Mouse (Mus musculus) c-Kit-positive CD71-negative TER-119-negative erythroid progenitor cells, embryonic 14.5 days (primary cell): ENCODE measurements around the gene Psg19.
A peak's percentile ranks its signal among the peaks of the same experiment; 100 is the strongest.
"Not testable (repeated sequence)": the region's sequence is repeated elsewhere in the genome, so short reads cannot be mapped to it uniquely, and the experiment has no call there.

Experiments used
- DNase-seq: peaks from one replicate; pipeline ENCODE4 v3.0.0-alpha.2; 2013; ENCODE audit warnings: low read depth

The Psg19 gene

DNA sequence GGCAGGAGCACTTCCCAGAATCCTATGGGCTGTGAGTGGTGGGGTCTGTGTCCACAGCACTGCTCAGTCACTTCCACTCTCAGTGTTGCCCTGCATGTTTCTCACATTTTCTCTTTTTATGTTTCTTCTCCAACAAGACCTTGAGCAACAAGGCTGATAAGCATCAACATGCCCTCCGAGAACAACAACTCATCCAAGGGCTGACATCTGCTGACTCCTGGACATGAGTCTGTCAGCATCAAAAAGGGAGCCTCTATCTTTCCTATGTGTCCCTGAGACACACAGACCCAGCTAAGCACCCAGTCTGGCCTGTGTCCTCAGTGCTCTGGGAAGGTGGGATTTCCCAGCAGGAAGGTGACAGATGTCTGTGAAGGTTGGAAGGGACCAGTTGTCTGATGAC, at the start of gene Psg19:
TSS of gene Psg19 (minus strand) at position 101 of the 400 bp plus-strand sequence.
- no peak for DNase-seq

DNA sequence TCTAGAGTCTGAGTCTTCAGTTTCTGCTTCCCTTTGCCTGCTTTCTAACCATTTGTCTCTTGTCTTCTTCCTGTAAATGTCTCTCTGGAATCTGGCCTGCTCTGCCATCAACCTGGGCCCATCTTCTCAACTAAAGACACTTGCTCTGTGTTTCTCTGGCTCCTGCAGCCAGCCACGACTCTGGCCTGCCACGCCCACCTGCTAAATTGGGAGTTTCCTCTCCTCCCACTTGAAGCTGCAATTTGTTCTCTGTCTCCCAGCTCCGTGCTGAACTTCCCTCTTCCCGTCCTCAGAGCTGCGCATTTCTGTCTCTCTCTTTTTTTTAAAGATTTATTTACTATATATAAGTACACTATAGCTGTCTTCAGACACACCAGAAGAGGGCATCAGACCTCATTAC, 46.5 kb upstream of the Psg19 start:
- DNase-seq, result no peak

DNA sequence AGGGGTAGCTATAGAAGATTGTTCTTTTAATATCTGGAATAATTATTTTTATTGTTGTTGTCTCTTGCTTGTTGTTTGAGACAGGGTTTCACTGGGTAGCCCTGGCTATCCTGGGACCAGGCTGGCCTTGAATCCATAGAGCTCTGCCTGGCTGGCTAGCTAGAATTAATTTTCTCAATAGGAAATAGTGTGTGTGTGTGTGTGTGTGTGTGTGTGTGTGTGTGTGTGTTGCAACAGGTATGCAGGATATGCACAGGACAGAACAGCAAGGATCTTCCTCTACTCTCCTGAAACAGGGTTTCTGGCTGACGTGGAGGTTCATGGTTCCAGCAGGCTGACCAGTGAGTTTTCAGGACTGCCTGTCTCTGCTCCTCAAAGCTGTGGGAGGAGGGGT, 42.9 kb upstream of the Psg19 start:
- no peak for DNase-seq

DNA sequence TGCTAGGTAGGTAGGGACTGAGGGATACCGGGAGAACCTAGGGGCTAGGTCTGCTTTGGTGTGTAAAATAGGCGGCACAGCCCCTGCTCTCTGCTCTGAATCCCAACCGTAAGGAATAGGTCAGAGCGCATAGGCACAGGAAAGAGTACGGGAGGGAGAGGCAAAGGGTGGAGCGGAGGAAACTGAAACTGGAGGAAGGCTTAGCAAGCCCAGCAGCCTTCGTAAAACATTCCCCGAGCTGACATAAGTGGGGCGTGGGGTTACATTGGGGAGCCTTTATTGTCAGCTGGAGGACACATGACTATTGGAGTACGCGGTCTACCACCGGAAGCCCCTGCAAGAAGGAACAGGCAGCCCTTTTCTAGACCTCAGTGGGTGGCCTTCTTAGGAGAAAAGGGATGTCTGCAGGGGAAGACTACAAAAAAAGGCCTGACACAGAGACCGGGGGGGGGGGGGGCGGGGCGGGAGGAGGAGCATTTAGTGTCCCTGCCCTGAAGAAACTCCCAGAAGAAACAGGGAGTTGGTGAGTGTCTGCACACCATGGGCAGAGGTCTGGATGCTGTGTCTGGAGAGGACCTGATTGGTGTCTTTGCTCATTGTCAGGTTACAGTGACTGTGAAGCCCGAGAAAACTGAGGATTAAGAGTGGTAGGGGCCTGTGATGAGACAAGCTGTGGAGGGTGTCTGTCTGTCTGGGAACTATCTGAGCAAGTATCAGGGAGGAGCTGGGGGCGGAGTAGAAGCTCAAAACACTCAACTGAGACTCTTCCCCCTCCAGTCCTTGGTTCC, 42.3 kb upstream of the Psg19 start:
- DNase-seq, result peak; percentile 33

DNA sequence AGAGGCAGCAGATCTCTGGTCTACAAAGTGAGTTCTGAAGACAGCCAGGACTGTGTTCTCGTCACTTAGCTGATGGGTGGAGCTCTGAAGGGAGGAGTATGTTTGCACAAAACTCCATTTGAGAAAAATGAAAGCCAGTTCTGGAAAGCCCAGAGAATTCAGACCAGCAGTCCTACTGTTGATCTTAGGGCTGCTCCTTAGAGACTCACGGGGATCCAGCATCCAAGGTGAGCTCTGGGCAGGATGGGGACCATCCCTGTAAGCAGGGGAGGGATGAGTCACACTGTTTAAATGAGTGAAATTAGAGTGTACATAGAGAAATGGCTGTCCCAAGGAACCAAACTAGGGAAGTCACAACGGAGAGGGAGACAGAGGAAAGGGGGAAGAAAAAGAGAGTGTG, 41.5 kb upstream of the Psg19 start, which contains the start of gene Mill2:
TSS of gene Mill2 (plus strand) at position 102 of the 400 bp plus-strand sequence.
- DNase-seq, result no peak

DNA sequence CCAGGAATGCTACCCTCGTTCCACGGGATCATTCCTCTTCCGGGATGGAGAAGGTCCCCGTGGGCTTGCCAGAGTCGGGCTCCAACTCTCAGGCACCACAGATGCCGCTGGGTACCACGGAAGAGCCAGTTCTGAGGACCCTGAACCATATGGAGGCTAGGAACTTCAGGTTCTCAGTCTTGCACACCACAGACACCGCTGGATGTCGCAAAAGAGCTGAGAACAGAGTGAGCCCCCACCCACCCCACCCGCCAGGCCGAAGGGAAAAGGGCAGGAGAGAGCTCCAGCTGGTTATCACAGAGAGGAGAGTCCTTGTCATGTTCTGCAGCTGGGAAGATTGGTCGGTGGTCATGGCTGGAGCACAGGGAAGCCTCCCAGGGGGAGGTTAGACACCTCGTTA, 34.0 kb upstream of the Psg19 start:
- no peak for DNase-seq

DNA sequence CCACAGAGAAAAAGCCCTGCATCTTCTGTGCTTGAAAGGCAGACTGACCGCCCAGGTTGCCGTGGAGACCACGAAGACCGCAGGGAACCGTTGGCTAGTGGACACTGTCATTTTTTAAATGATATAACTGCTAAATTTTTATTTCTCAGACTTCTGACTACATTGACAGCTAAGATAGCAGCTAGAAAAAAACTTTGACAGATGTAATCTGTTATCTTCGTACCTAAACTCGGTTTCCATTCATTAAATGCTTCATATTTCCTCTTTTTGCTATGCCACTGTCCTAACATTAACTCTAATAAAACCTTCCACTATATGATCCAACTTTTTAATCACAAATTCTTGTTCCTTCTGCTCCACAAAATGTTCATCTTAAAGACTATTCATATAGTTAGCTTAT, 31.2 kb upstream of the Psg19 start:
- no peak for DNase-seq

DNA sequence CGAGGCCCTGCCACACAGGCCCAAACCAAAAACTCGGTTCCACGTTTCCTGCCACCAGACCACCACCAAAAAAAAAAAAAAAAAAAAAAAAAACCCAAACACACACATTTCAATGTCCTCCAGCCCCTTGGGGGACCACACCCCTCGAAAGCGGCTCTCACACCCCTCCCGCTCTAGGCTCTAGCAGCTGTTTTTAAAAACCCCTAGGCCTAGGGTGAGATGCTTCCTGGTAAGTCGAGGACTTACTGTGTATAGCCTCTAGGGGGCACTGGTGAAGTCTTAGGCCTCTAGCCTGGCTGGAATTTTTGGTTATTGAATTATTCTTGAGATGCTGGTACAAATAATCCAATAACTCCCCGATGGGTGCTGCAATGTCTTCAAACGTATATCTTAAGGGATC, 30.3 kb upstream of the Psg19 start:
- DNase-seq, result no peak

DNA sequence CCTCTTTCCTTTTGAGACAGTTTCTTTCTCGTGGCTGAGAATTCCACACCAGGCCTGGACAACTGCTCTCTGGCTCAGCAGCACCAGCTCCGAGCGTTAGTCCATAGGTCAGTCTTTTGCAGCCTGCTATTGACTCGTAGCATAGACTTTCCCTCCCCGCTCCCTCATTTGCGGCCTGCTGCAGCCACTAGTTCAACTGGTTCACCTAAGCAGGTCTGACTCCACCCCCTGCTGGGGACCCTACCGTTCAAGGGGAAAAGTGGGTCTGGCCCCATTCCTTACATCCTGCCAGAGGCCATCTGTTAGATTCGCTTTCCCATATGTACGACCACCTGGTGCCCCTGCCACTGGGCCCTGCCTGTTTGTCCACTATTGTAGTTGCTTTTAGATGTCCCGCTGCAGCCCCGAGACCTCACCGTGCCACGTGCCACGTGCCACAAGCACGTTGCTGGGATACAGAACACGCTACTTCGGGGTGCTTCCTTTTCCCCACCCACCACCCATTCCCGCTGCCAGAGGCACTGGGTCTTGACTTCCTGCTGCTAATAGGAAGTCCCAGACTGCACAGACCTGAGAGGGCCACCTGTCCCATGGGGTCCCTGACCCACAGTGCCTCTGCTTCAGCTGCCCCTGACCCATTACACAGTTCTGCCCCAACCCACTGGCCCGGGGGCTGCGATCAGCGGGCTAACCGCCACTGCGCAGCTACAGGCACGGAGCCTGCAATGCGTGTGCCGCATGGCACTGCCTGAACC, 29.6 kb upstream of the Psg19 start:
- DNase-seq, result no peak

DNA sequence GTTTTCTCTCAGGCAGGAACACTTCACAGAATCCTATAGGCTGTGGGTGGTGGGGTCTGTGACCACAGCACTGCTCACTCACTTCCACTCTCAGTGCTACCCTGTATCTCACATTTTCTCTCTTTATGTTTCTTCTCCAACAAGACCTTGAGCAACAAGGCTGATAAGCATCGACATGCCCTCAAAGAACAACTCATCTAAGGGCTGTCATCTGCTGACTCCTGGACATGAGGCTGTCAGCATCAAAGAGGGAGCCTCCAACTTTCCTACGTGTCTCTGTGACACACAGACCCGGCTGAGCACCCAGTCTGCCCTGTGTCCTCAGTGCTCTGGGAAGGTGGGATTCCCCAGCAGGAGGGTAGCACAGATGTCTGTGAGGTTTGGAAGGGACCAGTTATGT, 23.2 kb upstream of the Psg19 start, which contains the start of gene Psg17:
TSS of gene Psg17 (minus strand) at position 101 of the 400 bp plus-strand sequence.
- no peak for DNase-seq

DNA sequence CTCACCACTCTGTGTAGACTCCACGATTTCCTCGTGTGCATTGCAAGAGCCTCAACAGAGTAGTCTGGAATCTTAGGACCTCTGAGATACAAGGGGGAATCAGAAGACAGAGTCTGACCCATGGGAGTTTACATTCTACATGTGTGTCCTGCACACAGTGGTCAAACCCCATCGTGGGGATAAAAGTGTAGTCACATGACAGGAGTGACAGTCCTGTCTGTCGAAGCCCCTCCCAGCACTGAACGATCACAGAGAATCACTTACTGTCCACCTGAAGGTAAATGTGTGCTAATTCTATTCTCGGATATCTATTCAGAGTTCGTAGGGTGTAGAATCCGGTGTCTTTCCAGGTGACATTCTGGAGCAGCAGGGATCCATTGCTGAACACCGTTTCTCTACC, 20.0 kb upstream of the Psg19 start:
- no peak for DNase-seq

DNA sequence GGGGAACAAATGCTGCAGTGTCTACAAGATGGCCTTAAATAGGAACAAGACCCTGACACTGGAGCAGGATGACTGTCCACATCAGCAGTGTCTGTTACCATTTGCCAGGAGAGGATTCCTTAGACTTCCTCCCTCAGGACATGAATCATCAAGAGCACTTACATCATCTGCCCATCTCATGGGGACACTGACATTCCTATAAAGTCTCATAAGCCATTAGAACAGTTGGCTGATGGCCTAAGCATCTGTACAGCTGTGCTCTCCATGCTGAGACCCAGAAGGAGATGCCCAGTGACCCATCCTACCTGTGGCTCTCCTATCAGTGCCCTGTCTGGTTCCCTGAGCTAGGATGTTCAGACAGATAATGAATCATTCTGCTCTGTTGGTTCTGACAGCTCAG, 5.2 kb upstream of the Psg19 start:
- no peak for DNase-seq

DNA sequence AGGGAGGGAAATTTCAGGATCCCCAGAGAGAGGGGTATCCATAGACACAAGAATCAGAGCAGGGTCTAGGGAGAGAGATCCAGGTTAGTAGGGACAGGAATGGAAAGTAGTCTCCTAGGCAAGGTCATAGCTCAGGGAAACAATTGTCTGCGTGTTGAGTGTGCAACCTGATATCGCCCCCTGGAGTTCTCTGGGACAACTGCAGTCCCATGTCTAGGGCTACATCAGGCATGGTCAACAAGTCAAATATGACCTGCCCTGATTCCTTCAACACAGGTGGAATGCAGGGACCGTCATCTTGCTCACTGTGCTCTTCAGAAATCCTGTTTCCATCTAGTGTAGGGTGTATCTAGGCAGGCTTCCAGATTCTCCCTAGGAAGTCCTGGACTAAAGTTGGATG, 809 bp upstream of the Psg19 start:
- no peak for DNase-seq

DNA sequence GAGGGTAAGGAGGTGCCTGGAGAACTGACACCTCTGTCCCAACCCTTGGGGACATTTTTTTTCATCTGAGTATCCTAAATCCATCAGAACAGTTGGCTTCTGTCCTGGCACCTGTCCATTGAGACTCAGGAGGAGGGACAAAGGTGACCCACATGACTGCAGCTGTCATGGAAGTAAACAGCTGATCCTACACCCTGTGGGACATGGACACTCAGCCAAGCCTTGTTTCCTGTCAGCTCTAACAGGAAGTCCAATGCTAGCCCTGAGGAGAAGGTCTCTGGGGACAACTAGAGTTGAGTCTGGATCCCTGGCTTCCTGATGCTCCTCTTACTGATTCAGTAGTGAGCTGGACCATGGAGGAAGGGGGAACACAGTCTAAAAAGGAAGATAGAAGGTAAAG, 7.6 kb downstream of the Psg19 start:
- DNase-seq, result not testable (repeated sequence)

DNA sequence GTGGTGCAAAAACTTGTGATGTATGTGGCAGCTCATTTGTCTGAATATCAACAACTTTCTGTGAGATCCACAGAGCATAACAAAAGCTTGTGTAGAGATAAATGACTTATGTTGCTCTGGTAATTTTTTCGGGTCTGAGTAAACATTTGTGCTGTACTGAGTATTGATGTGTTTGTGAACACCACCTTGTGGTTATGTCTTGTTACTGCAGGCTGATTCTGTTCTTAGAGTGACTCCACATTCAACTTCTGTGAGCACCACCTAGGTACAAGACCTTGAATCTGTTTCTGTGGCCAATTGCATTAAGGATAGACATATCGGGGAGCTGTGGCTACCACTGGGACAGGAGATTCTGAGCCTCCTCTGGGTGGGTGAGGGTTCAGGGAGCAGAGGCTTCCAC, 17.0 kb downstream of the Psg19 start:
- not testable (repeated sequence) for DNase-seq

DNA sequence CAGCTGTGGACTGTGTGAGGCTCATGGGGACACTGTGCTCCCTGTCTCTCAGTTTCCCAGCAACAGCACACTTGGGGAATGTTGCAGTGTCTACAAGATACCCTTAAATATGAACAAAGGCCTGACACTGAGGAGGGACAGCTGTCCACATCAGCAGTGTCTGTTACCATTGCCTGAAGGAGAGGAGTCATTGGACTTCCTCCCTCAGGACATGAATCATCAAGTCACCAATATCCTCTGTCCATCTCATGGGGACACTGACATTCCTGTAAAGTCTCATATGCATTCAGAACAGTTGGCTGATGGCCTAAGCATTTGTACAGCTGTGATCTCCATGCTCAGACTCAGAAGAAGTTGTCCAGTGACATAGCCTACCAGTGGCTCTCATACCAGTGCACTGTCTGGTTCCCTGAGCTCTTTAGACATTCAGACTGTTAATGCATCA, 19.0 kb downstream of the Psg19 start:
- no peak for DNase-seq

DNA sequence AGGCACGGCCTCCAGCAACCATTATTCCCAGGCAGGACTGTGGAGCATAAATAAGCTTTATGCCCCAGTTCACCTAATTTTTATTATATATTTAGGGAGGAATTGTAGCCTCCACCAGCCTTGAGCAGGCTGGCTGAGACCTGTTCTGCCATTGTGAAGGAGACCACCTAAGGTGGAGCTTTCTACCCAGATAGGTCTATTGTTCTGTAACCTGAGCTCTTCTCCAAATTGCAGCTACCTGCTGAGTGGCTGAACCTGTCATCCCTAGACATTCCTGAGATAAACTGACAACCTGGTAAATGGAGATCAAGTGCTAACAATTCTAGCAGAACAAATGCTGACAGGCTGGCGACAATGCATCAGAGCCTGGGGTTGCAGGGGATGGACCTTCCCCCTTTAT, 35.4 kb downstream of the Psg19 start:
- DNase-seq, result not testable (repeated sequence)

DNA sequence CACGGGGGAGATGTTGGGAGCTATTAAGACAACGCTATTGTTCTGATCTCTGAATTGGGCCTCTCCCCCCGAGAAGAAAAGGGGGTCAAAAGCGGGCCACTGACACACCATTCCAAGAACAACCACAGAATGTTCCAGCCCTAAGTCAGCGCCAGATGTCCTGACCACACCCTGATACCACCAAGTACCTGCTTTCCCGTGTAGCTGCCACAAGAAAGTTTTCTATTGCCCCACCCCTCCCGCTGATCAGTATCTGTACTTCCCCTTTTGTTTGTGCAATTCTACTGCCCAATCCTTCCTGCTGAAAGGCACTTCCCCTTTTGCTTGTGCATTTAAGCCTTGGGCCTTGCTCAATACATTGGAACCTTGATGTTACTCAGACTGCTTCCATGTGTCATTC, 38.2 kb downstream of the Psg19 start:
- DNase-seq, result not testable (repeated sequence)

DNA sequence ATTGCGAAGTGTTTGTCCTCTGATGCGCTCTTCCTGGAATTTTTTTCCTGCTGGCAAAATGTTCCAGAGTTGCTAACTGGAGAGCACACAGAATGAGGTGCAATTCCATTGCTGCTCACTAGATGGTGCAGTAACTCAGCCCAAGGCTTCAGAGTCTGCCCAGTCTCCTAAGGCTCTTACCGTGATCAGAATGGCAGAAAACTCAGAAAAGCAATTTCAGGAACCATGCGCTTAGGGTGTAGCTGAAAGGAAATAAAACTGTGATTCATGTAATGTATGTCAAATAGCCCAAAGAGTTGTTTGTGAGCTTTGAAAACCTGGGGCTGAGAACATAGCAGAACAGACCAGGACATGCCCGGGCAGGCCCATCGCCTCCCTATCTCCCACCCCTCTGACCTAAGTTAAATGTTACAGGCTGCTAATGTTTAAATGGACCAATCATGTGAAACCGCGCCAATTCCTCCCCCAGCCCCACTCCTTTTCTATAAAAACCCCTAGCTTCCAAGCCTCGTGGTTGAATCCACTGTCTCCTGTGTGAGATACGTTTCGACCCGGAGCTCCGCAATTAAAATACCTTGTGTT, 48.3 kb downstream of the Psg19 start:
- not testable (repeated sequence) for DNase-seq

DNA sequence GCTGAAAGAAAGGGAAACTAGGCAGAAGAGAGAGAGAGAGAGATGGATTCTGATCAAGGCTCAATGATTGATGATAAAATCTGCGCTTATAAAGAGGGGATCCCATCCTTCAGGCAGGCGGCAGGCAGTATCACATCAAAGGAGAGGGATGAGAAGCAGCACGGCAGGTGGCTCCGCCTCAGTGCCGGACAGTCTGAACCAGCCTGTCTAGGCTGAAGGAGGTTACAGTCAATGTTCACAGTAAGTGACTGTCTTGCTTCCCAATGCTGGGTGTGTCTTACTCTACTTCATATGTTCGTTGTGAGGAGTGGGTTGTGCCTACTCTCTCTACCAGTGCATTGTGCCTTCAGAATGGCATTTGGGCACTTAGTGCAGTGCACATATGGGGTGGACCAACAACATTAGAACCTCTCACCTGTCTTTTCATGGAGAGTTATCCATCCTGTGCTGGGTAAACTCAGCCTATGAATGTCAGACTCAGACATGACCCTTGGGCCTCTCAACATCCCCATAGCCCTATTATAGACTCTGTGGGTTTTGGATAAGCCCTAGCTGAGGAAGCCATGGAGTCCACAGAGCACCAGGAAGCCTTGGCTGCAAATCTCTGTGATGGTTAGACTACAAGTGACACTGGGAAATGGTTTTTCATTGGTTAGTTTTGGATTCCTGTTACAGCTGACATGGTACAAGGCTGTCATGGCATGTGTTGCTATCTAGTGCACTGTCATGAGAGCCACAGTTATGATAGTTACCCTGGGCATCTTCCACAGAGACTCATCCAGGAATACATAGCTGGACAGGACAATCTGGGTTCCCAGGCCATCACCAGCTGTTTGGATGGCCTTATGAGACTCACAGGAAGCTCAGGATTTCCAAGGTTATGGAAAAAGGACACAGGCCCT, 49.1 kb downstream of the Psg19 start:
- no peak for DNase-seq

DNA sequence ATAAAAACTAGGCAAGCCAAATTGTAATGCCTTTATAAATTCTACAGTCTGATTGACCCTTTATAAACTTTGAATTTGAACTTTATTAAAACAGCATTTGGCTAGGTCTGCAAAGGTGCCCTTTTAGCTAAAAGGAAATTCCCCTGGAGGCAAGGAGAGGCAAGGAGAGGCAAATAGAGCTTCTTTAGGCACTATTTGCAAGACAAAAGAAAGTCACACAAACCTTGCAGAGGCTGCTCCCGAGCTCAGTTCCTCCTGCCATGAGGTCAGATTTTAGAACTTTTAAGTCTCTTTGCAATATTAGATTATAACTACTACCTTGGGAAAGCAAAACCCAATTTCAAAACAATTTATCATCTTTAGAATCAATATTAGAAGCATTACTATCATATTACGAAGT, 50.9 kb downstream of the Psg19 start:
- not testable (repeated sequence) for DNase-seq
